Mouse (Mus musculus) adrenal gland, postnatal 36 days (tissue): ENCODE results near the gene Gas7. TPM values are rescaled to one million over a fixed set of nuclear protein-coding genes. Genes with fewer than 3 reads are reported as not detected.

Source experiments
- DNase-seq, 2 experiments: peaks; one replicate each; pipeline ENCODE4 v3.0.0; 2021; ENCODE audit warnings: mixed read lengths in 1 of 2
- total RNA-seq, 2 experiments: library from RNA; stranded (reverse); gene quantifications; 2 replicates each; pipeline ENCODE4 v1.2.3; 2021

Gas7 gene
- total RNA-seq, 2 experiments from 2014 or later = 37.2 to 76.3 TPM

- no peak for DNase-seq
Measured at GRCm38 (mm10) chr11:67577472-67577871, 122.2 kb downstream of the Gas7 start.

GRCm38 (mm10) chr11:67577994-67578393, 122.8 kb downstream of the Gas7 start:
- DNase-seq = no peak

- DNase-seq = no peak
Measured at GRCm38 (mm10) chr11:67579136-67579535, 123.9 kb downstream of the Gas7 start.

DNA sequence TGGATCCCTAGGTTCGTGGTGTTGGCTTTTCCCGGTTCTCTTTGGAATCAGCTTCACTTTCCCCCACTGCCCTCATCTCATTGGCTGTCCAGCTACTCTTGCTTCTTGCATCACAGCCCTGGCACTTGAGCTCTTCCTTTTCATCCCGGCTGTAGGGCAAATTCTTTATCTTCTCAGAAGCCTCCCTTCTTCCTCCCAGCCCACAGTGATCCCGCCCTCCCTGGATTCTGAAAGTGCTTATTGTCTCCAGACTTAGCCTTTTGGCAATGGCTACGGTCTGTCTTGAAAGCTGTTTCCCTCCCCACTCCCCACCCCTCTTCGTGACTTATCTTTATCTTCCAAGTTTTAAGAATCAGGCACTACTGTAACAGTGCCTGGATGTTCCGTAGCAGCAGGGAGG, 126.3 kb downstream of the Gas7 start:
- DNase-seq = no peak

DNA sequence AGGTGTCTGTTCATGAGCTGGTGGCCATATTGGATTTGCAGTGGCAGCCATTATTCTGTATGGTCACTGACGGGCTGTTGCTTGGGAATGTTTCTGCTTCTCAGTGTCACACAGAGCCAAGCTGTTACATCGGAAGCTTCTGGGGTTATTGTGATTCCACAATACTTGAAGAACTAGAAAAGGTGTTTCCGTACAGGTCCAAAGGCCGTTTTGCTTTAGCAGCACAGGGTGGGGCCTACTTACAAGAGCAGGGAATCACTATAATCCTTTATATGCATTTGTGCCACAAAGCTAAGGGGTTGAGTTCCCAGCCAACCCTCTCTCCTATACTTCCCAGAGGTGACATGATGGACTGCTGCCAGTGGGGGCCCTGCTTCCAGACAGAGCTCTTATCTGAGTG, 127.3 kb downstream of the Gas7 start:
- no peak for DNase-seq

GRCm38 (mm10) chr11:67585016-67585415, 129.8 kb downstream of the Gas7 start:
- DNase-seq = no peak

- DNase-seq = no peak
Measured at GRCm38 (mm10) chr11:67585629-67586028, 130.4 kb downstream of the Gas7 start.

- peak; percentile 69 to 78 for DNase-seq
Measured at GRCm38 (mm10) chr11:67586231-67586994, 131.2 kb downstream of the Gas7 start.

GRCm38 (mm10) chr11:67588196-67588827, 133.1 kb downstream of the Gas7 start:
- DNase-seq = no peak

GRCm38 (mm10) chr11:67588828-67589314, 133.6 kb downstream of the Gas7 start:
- DNase-seq = peak; percentile 75 to 78

DNA sequence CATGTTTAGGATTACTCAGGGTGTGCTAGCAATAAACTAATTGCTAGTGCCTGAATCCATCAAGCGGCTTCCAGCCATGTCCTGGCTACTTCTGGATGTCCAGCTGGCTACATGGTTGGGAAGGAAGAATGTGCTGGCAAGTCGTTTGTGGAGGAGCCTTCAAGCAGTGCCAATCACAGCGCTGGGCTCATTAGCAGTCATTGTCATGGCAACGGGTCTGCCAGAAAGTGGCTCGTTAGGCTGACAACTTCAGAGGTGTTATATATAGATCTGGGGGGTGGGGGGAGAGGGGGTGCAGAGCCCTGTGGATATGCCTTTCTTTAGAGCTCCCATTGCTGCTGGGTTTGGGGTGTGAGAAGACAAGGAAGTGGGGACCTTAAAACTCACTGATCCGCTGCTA, 141.0 kb downstream of the Gas7 start:
- DNase-seq = no peak

DNA sequence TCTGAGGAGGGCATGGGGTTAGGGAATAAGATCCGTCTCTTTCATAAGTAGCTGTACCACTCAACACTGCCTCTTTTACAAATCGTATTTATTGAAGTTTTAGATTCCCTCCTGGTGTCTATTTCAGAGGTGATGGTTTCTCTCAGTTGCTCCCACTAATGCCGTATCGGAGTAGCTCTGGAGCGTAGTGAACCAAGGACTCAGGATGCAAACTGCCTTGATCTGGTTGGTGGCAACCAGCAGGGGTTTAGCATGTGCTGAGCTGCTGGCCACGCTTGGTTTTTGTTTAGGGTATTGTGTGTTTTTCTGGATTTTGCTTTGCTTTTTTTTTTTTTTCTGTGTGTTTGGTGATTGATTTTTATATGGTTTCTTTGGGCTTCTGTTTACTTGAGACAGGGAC, 141.6 kb downstream of the Gas7 start:
- DNase-seq = no peak

DNA sequence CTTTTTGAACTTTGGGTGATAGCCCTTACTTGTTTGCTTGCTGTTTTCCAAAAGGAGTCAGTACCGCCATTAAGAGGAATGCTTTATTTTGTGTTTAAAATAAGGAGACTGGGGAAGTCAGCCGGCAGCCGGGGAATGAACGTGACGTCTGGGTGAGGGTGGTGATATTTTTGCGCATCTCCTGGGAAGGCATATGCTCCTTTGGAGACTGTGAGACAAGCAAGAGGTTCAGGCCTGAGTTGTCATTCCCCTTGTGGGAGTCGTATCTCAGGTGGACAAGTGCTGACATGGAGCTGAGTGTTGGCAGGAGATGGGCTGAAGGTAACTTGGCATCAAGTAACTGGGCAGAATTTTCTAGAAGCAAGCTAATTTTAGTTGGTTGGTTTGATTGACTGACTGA, 142.2 kb downstream of the Gas7 start:
- no peak for DNase-seq

DNA sequence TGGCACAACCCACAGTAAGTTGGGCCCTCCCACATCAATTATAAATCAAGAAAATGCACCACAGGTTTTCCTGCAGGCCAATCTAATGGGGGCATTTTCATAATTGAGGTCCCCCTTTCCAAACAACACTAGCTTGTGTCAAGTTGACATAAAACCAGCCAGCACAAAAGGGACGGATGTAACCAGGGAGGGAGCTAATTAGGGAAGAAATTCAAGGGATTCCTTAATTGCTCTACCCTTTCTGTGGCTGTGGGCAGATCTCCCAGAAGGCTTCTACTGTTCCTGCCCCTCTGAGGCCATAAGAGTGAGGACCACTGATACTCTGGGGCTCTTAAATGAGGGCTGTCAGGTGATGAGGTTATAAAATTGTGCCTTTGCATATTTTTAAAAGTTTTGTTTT, 143.9 kb downstream of the Gas7 start:
- DNase-seq = no peak

DNA sequence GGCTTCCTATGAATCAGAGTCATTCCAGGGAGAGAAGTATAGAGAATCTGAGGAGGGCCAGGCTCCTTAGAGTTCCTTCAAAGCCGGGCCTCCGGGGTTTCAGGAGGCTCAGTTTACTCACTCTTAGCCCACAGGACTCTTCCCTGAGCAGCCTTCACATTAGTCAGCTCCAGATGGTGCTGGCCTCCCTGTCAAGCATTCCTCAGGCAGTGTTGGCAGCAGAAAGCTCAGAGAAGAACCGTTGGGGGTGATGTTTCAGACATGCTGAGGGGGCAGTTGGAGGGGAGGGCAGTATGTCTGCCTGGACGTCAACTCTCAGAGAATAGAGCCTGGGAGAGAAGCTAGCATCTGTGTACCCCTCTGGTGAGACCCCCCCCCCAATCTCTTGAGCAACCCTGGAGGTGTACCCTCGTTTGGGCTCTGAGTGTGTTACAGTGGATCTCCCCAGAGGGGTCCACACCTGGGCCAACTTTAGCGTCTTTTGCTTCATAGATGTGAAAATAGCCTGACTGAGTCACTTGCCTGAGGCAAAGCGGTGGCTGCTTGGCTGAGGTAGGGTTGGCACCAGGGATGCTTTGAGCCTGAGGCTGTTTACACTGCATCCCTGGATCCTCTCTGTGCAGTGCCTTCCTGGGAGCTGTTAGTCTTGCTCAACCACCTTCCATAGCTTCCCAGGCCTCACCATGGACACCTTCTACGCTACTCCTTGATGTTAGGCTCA, 145.6 kb downstream of the Gas7 start:
- no peak for DNase-seq

DNA sequence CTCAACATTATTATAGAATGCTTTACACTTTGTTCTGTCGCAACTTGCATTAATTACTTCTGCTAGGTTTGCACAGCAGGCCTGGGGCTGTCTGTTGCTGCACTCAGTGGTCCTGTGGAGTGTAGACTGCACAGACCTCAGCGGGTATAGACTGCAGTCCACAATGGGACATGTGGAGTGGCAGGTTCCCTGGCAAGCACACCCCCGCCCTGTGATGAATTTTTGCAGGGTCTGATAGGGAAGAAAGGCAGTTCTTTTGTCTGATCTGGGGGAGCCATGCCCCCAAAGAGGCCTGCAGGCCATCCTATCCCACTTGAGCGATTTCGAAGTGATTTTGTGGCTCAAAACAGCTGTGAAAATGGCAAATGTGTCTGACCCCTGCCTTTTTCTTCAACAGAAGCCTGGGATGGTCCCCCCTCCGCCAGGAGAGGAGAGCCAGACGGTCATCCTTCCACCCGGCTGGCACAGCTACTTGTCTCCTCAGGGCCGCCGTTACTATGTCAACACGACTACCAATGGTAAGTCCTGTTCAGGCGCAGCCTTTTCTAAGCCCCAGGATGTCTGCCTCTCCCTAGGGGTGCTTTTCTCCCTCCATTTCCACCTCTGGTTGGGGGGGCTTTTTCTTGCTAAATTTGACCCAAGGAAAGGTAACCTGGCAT, 147.6 kb downstream of the Gas7 start:
- no peak for DNase-seq

GRCm38 (mm10) chr11:67604481-67604880, 149.2 kb downstream of the Gas7 start:
- no peak for DNase-seq

GRCm38 (mm10) chr11:67608114-67608683, 153.0 kb downstream of the Gas7 start:
- DNase-seq = no peak

DNA sequence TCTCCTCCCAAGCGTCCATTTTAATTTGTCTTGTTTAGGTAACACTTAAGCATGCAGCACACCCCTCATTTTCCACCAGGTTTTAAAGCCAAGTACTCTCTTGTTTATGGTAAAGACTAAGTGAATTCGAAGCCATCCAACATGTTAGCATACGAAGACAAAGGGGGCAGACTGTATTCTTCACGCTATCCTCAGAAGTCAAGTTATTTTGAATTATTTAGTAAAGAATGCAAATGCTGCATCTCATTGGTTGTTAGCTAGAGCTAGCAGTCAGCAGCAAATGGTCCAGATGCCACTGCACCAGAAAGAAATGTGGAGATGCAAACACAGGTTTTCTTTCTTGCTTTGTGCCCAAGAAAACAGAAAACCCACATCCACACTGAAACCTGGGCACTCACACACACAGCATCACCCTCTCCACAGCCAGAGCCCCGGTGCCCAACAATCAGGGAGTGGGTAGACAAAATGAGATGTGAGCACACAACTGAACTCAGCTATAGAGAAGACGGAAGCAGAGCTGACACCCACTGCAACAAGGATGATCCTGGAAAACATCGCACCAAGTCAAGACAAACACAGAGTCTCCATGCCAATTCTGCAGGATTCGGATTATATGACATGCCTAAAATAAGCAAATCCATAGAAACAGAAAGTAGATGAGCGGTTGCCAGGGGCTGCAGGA, 157.1 kb downstream of the Gas7 start:
- DNase-seq = no peak

- no peak for DNase-seq
Measured at GRCm38 (mm10) chr11:67616557-67617239, 161.5 kb downstream of the Gas7 start.

DNA sequence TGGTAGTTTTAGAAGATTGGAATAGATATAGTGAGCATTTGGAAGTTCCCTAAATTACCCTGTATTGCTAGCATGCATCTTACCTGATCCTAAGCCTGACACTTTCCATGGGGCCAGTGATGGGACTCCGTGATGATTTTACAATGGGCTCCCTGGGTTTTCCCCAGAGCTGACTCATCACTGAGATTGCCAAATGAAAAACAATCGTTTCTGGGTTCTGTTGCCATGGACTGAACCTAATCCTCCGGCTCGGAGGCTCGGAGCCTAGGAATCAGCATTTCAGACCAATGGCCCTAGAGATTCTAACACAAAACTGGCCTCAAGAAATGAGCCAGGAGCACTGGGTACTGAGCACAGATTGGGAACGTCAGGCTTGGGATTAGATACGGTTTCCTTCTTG, 167.1 kb downstream of the Gas7 start:
- DNase-seq = peak; percentile 17 to 25
